Mouse (Mus musculus) embryonic facial prominence, embryonic 11.5 days (tissue): ENCODE data around the gene Hist1h2an. TPM values are rescaled to one million over a fixed set of nuclear protein-coding genes. Genes with fewer than 3 reads are reported as not detected.
"Not testable (repeated sequence)": the region's sequence is repeated elsewhere in the genome, so short reads cannot be mapped to it uniquely, and the experiment has no call there.

ENCODE experiments used
- ATAC-seq: fragments of 200-750 bp; cut with Nextera tagmentation; replicated peaks from 2 replicates; pipeline ENCODE4 v1.8.0; 2017; ENCODE audit warnings: low read depth; ENCODE audit not compliant: insufficient number of reproducible peaks, low FRiP score, low TSS enrichment
- DNase-seq: peaks from one replicate; pipeline ENCODE4 v3.0.0-alpha.2; 2015; ENCODE audit warnings: low spot score
- H3K27ac ChIP-seq: fragments of 300-500 bp; sonication (generic); replicated peaks from 2 replicates; pipeline ENCODE4 v1.5.1; 2014; ENCODE audit warnings: mild to moderate bottlenecking, low read depth, low read length, control low read depth
- H3K27me3 ChIP-seq: fragments of 300-500 bp; sonication (generic); 2 replicates; pipeline ENCODE4 v1.6.1; 2014; ENCODE audit warnings: mild to moderate bottlenecking, low read length, moderate library complexity, mixed read lengths; ENCODE audit not compliant: control insufficient read depth, insufficient read depth
- H3K36me3 ChIP-seq: fragments of 300-500 bp; sonication (generic); replicated peaks from 2 replicates; pipeline ENCODE4 v1.6.1; 2014; ENCODE audit warnings: low read depth, mild to moderate bottlenecking, low read length, moderate library complexity, mixed read lengths; ENCODE audit not compliant: control insufficient read depth, insufficient read depth
- H3K4me1 ChIP-seq: fragments of 300-500 bp; sonication (generic); 2 replicates; pipeline ENCODE4 v1.6.1; 2014; ENCODE audit warnings: low read length, mixed read lengths; ENCODE audit not compliant: control insufficient read depth, insufficient read depth
- H3K4me2 ChIP-seq: fragments of 300-500 bp; sonication (generic); 2 replicates; pipeline ENCODE4 v1.6.1; 2014; ENCODE audit warnings: low read depth, mild to moderate bottlenecking, control low read depth, low read length, moderate library complexity
- H3K4me3 ChIP-seq: fragments of 300-500 bp; sonication (generic); 2 replicates; pipeline ENCODE4 v1.5.1; 2014; ENCODE audit warnings: low read depth, low read length, control low read depth
- H3K9ac ChIP-seq: fragments of 300-500 bp; sonication (generic); replicated peaks from 2 replicates; pipeline ENCODE4 v1.6.1; 2014; ENCODE audit warnings: mild to moderate bottlenecking, control low read depth, low read length
- H3K9me3 ChIP-seq: fragments of 300-500 bp; sonication (generic); replicated peaks from 2 replicates; pipeline ENCODE4 v1.6.1; 2016; ENCODE audit warnings: mild to moderate bottlenecking, low read length, inconsistent platforms, mixed read lengths; ENCODE audit not compliant: control insufficient read depth
- WGBS: fragments of 180-500 bp; shearing (Covaris S2); extraction: QIAGEN DNeasy Blood & Tissue Kit; methylation state at CpG from one replicate; pipeline ENCODE4 v1.1.7; 2014; 5-methylcytosine and 5-hydroxymethylcytosine counted together
- polyA plus RNA-seq: library from polyadenylated mRNA; unstranded; fragments of >200 nt; fragmentation: Nextera tagmentation; extraction: Ambion mirVana; gene quantifications from 2 replicates; pipeline ENCODE4 v1.2.1, GENCODE M21; 2014

Hist1h2an gene
- polyA plus RNA-seq, 1 experiment from 2014 or later, result 3.7 TPM

DNA sequence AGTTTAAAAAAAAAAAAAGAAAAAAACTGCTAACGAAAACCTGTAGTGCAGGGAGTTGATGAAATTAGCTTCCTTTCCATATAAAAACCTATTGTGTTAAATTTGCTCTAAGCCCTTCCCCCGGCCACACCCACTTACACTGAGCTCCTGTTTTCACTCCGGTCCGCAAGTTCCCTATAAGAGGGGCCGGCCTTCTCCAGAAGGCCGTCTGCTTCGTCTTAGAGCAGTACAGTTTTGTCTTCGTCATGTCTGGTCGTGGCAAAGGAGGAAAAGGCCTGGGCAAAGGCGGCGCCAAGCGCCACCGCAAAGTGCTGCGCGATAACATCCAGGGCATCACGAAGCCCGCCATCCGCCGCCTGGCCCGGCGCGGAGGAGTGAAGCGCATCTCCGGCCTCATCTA is 24.5 kb upstream of the Hist1h2an start, which contains the start of gene Hist1h4m:
Hist1h4m (plus strand) TSS at position 208 of the 400 bp plus-strand sequence.
- H3K27me3 ChIP-seq, H3K9me3 ChIP-seq, H3K4me1 ChIP-seq, H3K9ac ChIP-seq, H3K36me3 ChIP-seq, DNase-seq, H3K4me2 ChIP-seq: not testable (repeated sequence)
- peak within 1 kb of the TSS; percentile 56; the same call in 1 of the 2 replicates for H3K27ac ChIP-seq
- 0 out of 2 replicates have a peak within 1 kb of the TSS, but pooled peaks have one; percentile 10 for H3K4me3 ChIP-seq
- peak; percentile 35; the same call in 1 of the 2 replicates for ATAC-seq
- no CpG with 5 or more reads among the region's 24 CpGs for WGBS

DNA sequence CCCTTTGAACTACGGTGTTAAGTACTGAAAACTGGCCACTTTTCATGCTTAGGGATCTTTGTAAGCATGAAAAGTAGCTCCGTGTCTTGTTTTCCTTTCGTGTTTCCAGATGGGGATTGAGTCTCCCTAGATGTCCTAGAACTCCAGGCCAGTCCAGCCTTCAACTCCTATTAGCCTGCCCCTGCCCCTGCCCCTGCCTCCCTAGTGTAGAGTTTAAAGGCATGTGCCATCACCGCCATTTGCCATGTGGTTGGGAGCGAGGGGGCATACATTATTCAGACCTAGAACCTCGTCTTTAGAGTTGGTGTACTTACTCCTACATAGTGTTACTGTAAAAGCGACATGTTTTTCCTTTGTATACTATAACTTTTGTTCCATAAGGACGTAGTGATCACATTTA is 24.1 kb upstream of the Hist1h2an start:
- not testable (repeated sequence) for H3K4me3 ChIP-seq, H3K9me3 ChIP-seq, H3K4me2 ChIP-seq, DNase-seq, H3K9ac ChIP-seq, H3K36me3 ChIP-seq, H3K4me1 ChIP-seq, H3K27ac ChIP-seq, H3K27me3 ChIP-seq
- no CpG with 5 or more reads among the region's 8 CpGs for WGBS
- ATAC-seq, result peak; percentile 21; the same call in 1 of the 2 replicates

DNA sequence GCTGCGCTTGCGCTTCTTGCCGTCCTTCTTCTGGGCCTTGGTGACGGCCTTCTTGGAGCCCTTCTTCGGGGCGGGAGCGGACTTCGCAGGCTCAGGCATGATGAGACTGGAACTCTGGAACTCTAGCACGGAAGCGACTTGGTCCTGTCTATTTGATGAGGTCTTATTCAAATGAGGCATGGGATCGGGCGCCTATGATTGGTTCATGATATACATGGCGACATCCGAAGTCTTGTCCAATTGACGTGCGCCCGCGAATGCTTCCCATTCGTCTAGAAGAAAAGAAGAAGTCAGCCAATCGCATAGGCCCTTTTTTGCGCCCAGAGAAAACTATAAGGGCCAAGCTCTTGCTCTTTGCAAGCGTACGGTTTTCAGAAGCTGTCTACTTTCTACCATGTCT is 23.1 kb upstream of the Hist1h2an start, which contains the start of the genes Hist1h2bq and Hist1h2ao:
Hist1h2bq (minus strand) TSS at position 125 of the 400 bp plus-strand sequence.
Hist1h2ao (plus strand) TSS at position 393 of the 400 bp plus-strand sequence.
- H3K9me3 ChIP-seq, H3K9ac ChIP-seq, H3K4me1 ChIP-seq, H3K4me2 ChIP-seq, H3K27ac ChIP-seq, DNase-seq, H3K36me3 ChIP-seq, H3K4me3 ChIP-seq, H3K27me3 ChIP-seq: not testable (repeated sequence)
- WGBS, result no CpG with 5 or more reads among the region's 23 CpGs
- peak; percentile 97 for ATAC-seq

DNA sequence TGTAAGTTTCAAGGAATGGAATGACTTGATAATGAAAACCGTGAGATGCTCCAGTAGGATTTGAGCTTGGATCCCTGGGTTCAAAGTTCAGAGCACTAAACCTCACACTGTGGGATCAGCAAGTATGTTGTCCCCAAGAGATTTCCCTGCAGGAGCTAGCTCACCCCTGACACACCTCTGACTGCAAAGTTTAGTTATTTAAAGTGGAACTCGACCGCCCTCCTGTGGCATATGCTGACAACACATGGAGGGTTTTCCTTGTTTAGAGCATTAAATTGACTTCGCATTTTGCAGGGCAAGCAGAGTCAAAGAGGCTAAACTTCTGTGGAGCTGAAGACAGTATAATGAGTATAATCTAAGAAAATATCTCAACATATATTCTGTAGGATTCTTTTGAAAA is 16.0 kb upstream of the Hist1h2an start:
- H3K9ac ChIP-seq, H3K27me3 ChIP-seq, H3K4me3 ChIP-seq, H3K4me2 ChIP-seq, H3K27ac ChIP-seq, H3K36me3 ChIP-seq, H3K4me1 ChIP-seq, H3K9me3 ChIP-seq, DNase-seq: not testable (repeated sequence)
- WGBS, result no CpG with 5 or more reads among the region's 4 CpGs
- ATAC-seq, result peak; percentile 69

DNA sequence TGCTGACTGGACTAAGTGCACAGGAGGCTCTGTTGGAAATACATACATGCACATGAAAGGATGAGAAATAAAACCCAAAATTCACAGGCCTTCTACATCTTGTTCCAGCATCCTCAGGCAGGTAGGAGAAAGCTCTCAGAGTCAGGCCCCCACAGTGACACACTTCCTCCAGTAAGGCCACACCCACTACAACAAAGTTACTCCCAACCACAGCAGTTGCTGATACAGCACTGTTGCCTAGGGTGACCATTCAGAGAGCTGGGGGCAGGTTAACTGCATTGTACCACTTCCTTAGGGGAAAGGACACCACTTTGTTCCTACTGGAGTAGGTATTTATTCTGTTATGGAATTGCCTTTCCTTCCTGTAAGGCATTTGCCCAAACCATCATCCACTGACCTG is 10.1 kb upstream of the Hist1h2an start:
- DNase-seq, H3K4me2 ChIP-seq, ATAC-seq, H3K36me3 ChIP-seq, H3K4me1 ChIP-seq, H3K4me3 ChIP-seq, H3K27me3 ChIP-seq, H3K9me3 ChIP-seq, H3K27ac ChIP-seq, H3K9ac ChIP-seq: not testable (repeated sequence)

DNA sequence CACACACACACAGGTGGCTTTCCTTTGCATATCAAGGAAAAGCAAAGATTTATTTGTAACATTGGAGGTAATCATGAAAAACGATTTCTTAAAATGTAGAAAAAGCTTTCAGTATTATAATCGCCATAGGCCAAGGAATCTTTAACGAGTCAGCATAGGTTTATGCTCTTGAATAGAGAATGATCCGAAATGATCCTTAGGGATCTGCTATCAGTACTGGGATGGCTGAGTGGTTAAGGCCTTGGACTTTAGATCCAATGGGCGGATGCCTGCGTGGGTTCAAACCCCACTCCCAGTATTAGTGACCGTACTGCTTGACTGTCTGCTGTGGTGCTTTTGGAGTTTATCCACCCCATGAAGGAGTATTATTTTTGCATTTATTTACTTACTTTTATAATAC is 8.6 kb upstream of the Hist1h2an start:
- 94% methylated on average over 7 of the region's 7 CpGs for WGBS
- DNase-seq (no peak), ATAC-seq (no peak)
- Histone ChIP-seq H3K4me3 (no peak overlapping the region), H3K36me3 (no peaks in the 10 kb centered on the region), H3K9me3 (no peaks in the 10 kb centered on the region), H3K4me2 (no peak overlapping the region), H3K9ac (no peak overlapping the region), H3K27ac (no peak overlapping the region), H3K27me3 (no peaks in the 10 kb centered on the region), H3K4me1 (no peaks in the 10 kb centered on the region)

DNA sequence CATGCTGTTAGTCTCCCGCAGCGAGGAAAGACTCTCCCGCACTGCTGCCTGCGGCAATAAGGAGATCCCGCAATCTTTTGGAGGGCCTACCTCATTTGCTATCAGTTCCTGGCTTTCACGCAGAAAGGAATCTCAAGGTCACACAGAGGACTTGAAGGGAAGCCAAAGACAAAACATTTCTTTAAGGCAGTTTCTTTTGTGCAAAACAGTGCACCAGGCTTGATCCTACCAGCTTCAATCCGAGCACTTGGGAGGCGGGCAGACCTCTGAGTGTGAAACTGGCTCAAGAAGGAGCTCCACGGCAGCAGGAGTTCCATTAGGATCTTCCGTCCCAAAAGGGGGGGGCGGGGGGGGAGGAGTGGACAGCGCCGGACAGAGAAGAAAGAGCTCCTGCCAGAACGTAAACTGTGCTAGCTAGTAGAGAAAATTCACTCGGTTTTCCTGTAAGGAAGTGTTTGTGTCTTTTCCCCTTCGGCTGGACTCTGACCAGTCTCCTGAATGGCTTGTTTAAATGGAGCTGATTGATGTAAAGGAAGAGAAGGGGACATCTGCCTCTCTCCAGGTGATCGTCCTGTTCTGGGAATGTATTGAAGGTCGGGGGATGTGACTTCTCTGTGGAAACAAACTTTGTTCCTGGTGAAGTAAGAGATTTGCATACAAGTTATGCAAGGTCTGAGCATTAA is 3.7 kb upstream of the Hist1h2an start:
- Histone ChIP-seq H3K4me2 (peak overlapping the region; percentile 10), H3K4me3 (no peak overlapping the region), H3K27me3 (no peaks in the 10 kb centered on the region), H3K27ac (peak overlapping the region; percentile 31), H3K9me3 (no peaks in the 10 kb centered on the region), H3K9ac (peak overlapping the region; percentile 2), H3K36me3 (no peaks in the 10 kb centered on the region), H3K4me1 (no peaks in the 10 kb centered on the region)
- no peak for ATAC-seq
- peak; percentile 26 for DNase-seq
- 8% methylated on average over 17 of the region's 18 CpGs for WGBS

DNA sequence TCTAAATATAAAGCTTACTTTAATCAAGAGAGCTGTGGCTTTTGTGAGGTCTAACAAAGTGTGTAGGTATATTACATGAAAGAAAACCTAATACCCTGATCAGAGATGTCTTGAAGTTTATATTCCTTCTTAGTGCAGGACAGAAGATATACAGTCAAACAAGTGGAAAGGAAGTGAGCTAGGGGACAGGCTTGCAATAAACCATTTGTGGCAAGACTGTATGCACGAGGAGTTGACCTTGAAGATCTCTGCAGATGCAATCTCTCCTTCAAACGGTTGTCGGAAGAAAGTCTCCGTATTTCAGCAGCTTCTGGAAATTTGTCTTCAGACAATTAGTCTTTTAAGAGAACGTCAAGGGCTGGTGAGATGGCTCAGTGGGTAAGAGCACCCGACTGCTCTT is 2.9 kb upstream of the Hist1h2an start:
- Histone ChIP-seq H3K4me2 (no peak overlapping the region), H3K4me3 (no peak overlapping the region), H3K27ac (no peak overlapping the region), H3K9ac (no peak overlapping the region), H3K9me3 (no peaks in the 10 kb centered on the region), H3K4me1 (no peaks in the 10 kb centered on the region), H3K36me3 (no peaks in the 10 kb centered on the region), H3K27me3 (no peaks in the 10 kb centered on the region)
- ATAC-seq (no peak), DNase-seq (no peak)
- WGBS, result 65% methylated on average over 6 of the region's 6 CpGs
